Mouse (Mus musculus) lung, embryonic 15.5 days (tissue): ENCODE measurements around the gene Prokr1. TPM values are rescaled to one million over a fixed set of nuclear protein-coding genes. Genes with fewer than 3 reads are reported as not detected.

Source experiments
- ATAC-seq: fragments of 200-750 bp; cut with Nextera tagmentation; 2 replicates; pipeline ENCODE4 v1.8.0; 2017; ENCODE audit warnings: moderate number of reproducible peaks, borderline replicate concordance; ENCODE audit not compliant: low FRiP score, low TSS enrichment; ENCODE audit errors: extremely low read depth
- H3K27ac ChIP-seq: fragments of 300-500 bp; sonication (generic); 2 replicates; pipeline ENCODE4 v1.5.1; 2015; ENCODE audit warnings: moderate library complexity, mild to moderate bottlenecking, inconsistent platforms
- H3K27me3 ChIP-seq: fragments of 300-500 bp; sonication (generic); 2 replicates; pipeline ENCODE4 v1.6.1; 2015; ENCODE audit warnings: inconsistent platforms
- H3K36me3 ChIP-seq: fragments of 300-500 bp; sonication (generic); 2 replicates; pipeline ENCODE4 v1.6.1; 2015; ENCODE audit warnings: inconsistent platforms
- H3K4me1 ChIP-seq: fragments of 300-500 bp; sonication (generic); 2 replicates; pipeline ENCODE4 v1.6.1; 2015; ENCODE audit warnings: inconsistent platforms
- H3K4me2 ChIP-seq: fragments of 300-500 bp; sonication (generic); 2 replicates; pipeline ENCODE4 v1.6.1; 2015; ENCODE audit warnings: inconsistent platforms, mild to moderate bottlenecking, moderate library complexity
- H3K4me3 ChIP-seq: fragments of 300-500 bp; sonication (generic); 2 replicates; pipeline ENCODE4 v1.5.1; 2015; ENCODE audit warnings: mild to moderate bottlenecking, inconsistent platforms
- H3K9ac ChIP-seq: fragments of 300-500 bp; sonication (generic); 2 replicates; pipeline ENCODE4 v1.6.1; 2015; ENCODE audit warnings: inconsistent platforms
- H3K9me3 ChIP-seq: fragments of 300-500 bp; sonication (generic); 2 replicates; pipeline ENCODE4 v1.6.1; 2016; ENCODE audit warnings: inconsistent platforms
- WGBS: fragments of 180-500 bp; shearing (Covaris S2); methylation state at CpG from one replicate; pipeline ENCODE4 v1.1.7; 2015; 5-methylcytosine and 5-hydroxymethylcytosine counted together
- polyA plus RNA-seq: library from polyadenylated mRNA; unstranded; fragments of >200 nt; fragmentation: Nextera tagmentation; extraction: Ambion mirVana; gene quantifications from 2 replicates; pipeline ENCODE4 v1.2.1, GENCODE M21; 2015

Gene Prokr1
- polyA plus RNA-seq, 1 experiment from 2014 or later: 2.6 TPM

GRCm38 (mm10) chr6:87536270-87536669, 54.3 kb downstream of the Prokr1 start:
- WGBS: 57% methylated on average over 8 of the region's 8 CpGs

GRCm38 (mm10) chr6:87535651-87536050, 54.9 kb downstream of the Prokr1 start:
- Histone ChIP-seq H3K4me3 (no peak overlapping the region), H3K4me1 (peaks cover 4% of the 10 kb centered on the region; the same call in 1 of the 2 replicates), H3K36me3 (no peaks in the 10 kb centered on the region), H3K27ac (no peak overlapping the region), H3K4me2 (no peak overlapping the region), H3K9ac (no peak overlapping the region), H3K27me3 (no peaks in the 10 kb centered on the region), H3K9me3 (no peaks in the 10 kb centered on the region)
- WGBS: 32% methylated on average over 9 of the region's 9 CpGs
- no peak for ATAC-seq

More at GRCm38 (mm10) chr6:87536270-87536669, 54.3 kb downstream of the Prokr1 start:
- no peaks in the 10 kb centered on the region for H3K9me3 ChIP-seq
- no peak overlapping the region for H3K4me3 ChIP-seq
- H3K27me3 ChIP-seq: no peaks in the 10 kb centered on the region
- H3K9ac ChIP-seq: no peak overlapping the region
- no peak overlapping the region for H3K4me2 ChIP-seq
- ATAC-seq: no peak
- H3K4me1 ChIP-seq: peaks cover 4% of the 10 kb centered on the region; the same call in 1 of the 2 replicates
- H3K36me3 ChIP-seq: no peaks in the 10 kb centered on the region
- no peak overlapping the region for H3K27ac ChIP-seq

DNA sequence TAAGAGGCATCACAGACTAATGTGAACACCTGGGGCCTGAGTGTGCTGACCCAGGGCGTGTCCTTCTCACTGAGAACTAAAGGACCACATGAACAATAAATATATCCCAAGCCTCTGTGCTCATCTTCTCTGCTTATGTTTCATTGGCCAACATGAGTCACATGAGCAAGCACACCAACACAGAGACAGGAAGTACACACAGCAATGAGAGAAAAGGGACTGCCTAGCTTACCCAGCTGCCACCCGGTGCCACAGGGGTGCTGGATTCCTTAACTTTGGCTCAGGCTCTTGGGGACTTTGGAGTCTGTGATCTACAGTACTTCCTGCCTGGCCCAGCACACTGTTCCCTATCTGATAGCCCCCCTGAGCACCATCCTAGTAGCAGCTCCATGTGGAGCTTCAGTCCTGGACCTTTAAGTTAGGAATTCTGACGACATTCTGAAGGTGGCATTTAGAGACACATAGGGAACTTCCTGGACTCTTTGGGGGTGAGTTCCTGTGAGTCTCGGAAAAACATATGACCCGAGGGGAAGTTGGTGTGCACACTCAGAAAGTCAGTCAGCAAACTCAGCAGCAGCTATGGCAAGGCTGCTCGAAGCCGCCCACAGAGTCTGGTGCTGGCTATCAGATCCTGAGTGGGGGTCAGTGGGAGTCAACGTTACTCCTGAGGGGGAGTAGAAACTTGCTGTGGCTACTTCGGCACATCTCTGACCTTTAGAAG, 55.5 kb downstream of the Prokr1 start:
- no peak overlapping the region for H3K27ac ChIP-seq
- no peaks in the 10 kb centered on the region for H3K27me3 ChIP-seq
- H3K9ac ChIP-seq: no peak overlapping the region
- no peak overlapping the region for H3K4me3 ChIP-seq
- no peaks in the 10 kb centered on the region for H3K36me3 ChIP-seq
- H3K9me3 ChIP-seq: no peaks in the 10 kb centered on the region
- H3K4me1 ChIP-seq: peaks cover 4% of the 10 kb centered on the region; the same call in 1 of the 2 replicates
- WGBS: 59% methylated on average over 9 of the region's 9 CpGs
- ATAC-seq: no peak
- H3K4me2 ChIP-seq: no peak overlapping the region

DNA sequence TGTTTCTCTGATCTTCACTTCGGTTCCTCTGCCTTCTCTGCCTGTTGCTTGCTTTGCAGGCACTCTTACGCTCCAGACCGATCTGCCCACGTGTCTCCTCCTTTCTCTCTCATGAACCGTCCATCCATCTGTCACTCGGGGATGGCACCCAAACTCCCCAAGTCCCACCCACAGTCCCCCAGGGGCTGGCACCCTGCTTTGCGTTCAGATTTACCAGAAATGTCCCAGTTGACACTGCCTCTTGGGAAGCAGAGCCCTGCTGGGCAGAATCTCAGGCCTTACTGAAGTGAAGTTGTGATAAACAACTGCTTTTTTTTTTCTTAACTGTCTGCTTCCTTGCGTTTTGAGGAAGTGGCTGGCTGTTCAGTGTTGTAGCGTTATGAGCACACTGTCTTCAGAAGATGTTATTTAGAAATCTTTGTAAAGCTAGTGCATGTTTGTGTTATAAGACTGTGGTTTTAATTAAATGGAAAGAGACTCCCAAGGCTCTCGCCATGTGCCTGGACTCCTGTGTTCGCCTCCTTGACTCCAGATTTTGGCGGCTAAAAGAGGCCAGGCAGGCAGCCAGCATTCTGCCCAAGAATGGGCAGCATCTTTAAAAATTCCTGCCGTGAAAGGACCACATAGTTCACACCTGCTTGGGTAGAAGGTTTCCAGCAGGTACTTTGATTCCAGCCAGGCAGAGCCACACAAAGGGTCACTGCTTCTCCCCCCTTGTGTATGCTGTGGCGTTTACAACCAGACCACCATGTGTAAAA, 57.4 kb downstream of the Prokr1 start, which contains the start of gene Arhgap25:
Arhgap25 (minus strand) TSS at position 307 of the 758 bp plus-strand sequence.
- Histone ChIP-seq H3K27ac (no peak within 1 kb of the TSS), H3K4me1 (peaks cover 4% of the 10 kb centered on the region; the same call in 1 of the 2 replicates), H3K4me3 (no peak within 1 kb of the TSS), H3K9ac (no peak within 1 kb of the TSS), H3K36me3 (no peaks in the 10 kb centered on the region), H3K27me3 (no peaks in the 10 kb centered on the region), H3K9me3 (no peaks in the 10 kb centered on the region), H3K4me2 (no peak within 1 kb of the TSS)
- 41% methylated on average over 14 of the region's 14 CpGs for WGBS
- no peak for ATAC-seq

GRCm38 (mm10) chr6:87531456-87532015, 59.0 kb downstream of the Prokr1 start:
- no peak overlapping the region for H3K4me3 ChIP-seq
- peaks cover 4% of the 10 kb centered on the region; the same call in 1 of the 2 replicates for H3K4me1 ChIP-seq
- no peak overlapping the region for H3K27ac ChIP-seq
- H3K4me2 ChIP-seq: no peak overlapping the region
- H3K36me3 ChIP-seq: no peaks in the 10 kb centered on the region
- no peak for ATAC-seq
- H3K9ac ChIP-seq: no peak overlapping the region
- H3K27me3 ChIP-seq: no peaks in the 10 kb centered on the region
- WGBS: 77% methylated on average over 2 of the region's 2 CpGs
- H3K9me3 ChIP-seq: no peaks in the 10 kb centered on the region

DNA sequence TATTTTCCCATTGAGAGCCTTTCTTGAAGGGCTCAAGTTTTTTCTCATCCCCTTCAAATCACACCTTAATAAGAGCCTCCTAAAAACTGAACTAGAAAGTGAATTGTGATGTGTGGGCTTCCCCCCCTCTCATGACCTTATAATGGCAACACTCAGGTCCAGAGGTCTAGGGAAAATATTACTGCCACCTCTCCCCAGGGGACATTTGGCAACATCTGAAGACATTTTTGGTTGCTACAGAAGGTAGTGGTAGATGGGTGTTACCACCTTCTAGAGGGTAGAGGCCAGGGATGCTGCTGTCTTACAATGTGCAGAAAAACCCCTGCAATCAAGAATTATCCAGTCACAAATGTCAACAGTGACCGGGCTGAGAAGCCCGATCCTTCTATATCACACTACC, 60.2 kb downstream of the Prokr1 start:
- Histone ChIP-seq H3K4me3 (no peak overlapping the region), H3K27me3 (no peaks in the 10 kb centered on the region), H3K9me3 (no peaks in the 10 kb centered on the region), H3K9ac (no peak overlapping the region), H3K4me2 (no peak overlapping the region), H3K36me3 (no peaks in the 10 kb centered on the region), H3K27ac (no peak overlapping the region), H3K4me1 (peaks cover 4% of the 10 kb centered on the region; the same call in 1 of the 2 replicates)
- WGBS: 67% methylated on average over 2 of the region's 2 CpGs
- no peak for ATAC-seq

Other genes with a start within 250 kb of the Prokr1 start
- not detected in 2 replicates for gene Gkn1, start 239.8 kb downstream of the Prokr1 start, polyA plus RNA-seq
- 0.26 TPM in 1 of 2 replicates, not detected in the other for gene Gkn2, start 217.4 kb downstream of the Prokr1 start, polyA plus RNA-seq
- 2.9 and 3.1 TPM in 2 replicates for gene Gkn3, start 201.8 kb downstream of the Prokr1 start, polyA plus RNA-seq
- gene Bmp10, start 161.7 kb downstream of the Prokr1 start, polyA plus RNA-seq: 0.05 TPM in 2 replicates
- gene Arhgap25, start 57.5 kb downstream of the Prokr1 start, polyA plus RNA-seq: 8.3 and 8.7 TPM in 2 replicates
- 13.8 and 14.6 TPM in 2 replicates for gene Aplf, start 81.5 kb upstream of the Prokr1 start, polyA plus RNA-seq
- gene Efcc1, start 140.1 kb upstream of the Prokr1 start, polyA plus RNA-seq: 5.4 and 6.0 TPM in 2 replicates
- 3.9 and 4.7 TPM in 2 replicates for gene Gp9, start 187.3 kb upstream of the Prokr1 start, polyA plus RNA-seq
- 12.6 and 12.9 TPM in 2 replicates for gene Rab43, start 221.4 kb upstream of the Prokr1 start, polyA plus RNA-seq
- 2.1 and 2.6 TPM in 2 replicates for gene Gm45140, start 245.1 kb upstream of the Prokr1 start, polyA plus RNA-seq
- 45.9 and 49.7 TPM in 2 replicates for gene Isy1, start 248.1 kb upstream of the Prokr1 start, polyA plus RNA-seq